Mouse (Mus musculus) c-Kit-positive CD71-positive TER-119-negative erythroid progenitor cells, embryonic 14.5 days (primary cell): ENCODE data around the gene Ddx43.

Experiments used
- DNase-seq: peaks from one replicate; pipeline ENCODE4 v3.0.0-alpha.2; 2013; ENCODE audit warnings: low read depth

Ddx43 gene

GRCm38 (mm10) chr9:78442579-78443392 is 47.2 kb downstream of the Ddx43 start, which contains the start of gene Cgas:
Gene Cgas (minus strand): TSS chr9:78443237.
- no peak for DNase-seq

DNA sequence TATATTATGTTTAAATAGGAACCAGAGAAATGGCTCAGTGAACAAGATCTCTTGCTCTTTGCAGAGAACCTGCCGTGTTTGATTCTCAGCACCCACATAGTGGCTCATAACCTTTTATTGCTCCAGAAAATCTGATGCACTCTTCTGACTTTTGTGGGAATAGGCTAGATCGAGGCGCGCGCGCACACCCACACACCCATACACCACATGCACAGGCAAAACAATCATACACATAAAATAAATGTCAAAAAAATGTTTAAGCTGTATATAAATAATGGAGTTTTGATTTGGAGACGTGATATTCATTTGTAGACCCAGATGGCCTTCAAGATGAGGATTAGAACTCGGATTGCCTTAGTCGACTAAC is 52.0 kb downstream of the Ddx43 start:
- no peak for DNase-seq

DNA sequence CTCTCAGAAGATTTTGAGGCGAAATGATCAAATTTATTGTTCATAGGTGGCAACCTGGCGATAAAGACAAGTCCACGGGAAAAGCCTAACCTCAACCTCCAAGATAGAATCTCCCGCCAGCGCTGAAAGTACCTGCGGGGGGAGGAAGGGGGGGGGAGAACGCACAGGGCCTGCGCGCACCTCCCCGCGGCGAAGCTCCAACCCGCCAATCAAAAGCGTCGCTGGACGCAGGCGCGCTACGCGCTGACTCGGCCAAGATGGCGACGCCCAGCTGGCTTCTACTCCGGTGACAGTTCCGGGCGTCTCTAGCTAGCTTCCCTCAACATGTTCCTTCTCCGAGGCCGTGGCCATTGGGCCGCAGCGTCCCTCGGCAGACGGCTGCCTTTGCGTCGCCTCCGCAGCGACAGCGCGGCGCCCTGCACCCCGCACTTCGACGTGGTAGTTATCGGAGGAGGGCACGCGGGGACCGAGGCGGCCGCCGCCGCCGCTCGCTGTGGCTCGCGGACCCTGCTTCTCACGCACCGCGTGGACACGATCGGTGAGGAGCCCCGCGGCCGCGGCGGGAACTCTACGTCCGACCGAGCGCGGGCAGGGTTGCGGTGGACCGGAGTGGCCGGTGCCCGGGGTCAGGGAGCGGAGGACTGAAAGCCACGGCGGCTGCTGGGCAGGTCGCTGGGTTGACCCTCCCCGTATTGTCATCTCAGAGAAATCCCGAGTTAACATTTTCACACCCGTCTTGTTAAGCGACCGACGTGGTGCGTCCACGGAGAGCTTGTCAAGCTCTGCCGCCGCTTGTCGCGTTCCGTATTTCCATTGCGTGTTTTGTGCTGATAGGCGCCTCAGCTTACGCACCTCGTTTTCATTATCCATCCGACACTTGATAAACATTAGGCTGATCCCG is 52.6 kb downstream of the Ddx43 start, which contains the start of the genes Mto1 and Gm17324:
TSS of gene Mto1 (plus strand) at position 236 of the 901 bp plus-strand sequence.
TSS of gene Gm17324 (minus strand) at position 814 of the 901 bp plus-strand sequence.
- peak; percentile 87 for DNase-seq

- DNase-seq, result no peak
Observed at GRCm38 (mm10) chr9:78450404-78450803, 54.8 kb downstream of the Ddx43 start.

DNA sequence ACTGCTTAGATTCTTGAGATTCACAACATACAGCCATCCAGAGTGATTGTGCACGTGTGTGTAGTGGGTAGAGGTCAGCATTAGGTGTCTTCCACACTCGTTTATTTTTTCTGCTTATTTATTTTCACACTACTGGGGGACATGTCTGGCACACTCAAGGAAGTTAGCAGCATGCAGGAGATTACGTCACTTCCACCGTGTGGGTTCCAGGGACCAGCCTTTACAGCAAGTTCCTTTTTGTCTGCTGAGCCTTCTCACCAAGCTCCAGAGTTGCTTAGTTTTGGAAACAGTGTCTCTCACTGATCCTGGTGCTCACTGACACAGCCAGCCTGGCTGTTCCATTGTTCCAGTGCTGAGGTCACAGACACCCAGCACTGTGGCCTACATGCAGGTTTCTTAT is 55.8 kb downstream of the Ddx43 start:
- no peak for DNase-seq

- DNase-seq, result no peak
Observed at GRCm38 (mm10) chr9:78457026-78457425, 61.4 kb downstream of the Ddx43 start.

- no peak for DNase-seq
Observed at GRCm38 (mm10) chr9:78463337-78463736, 67.8 kb downstream of the Ddx43 start.

GRCm38 (mm10) chr9:78465725-78466124 is 70.1 kb downstream of the Ddx43 start:
- no peak for DNase-seq
